Mouse (Mus musculus): ENCODE measurements around the gene Itgb4.
"Not testable (repeated sequence)": the region's sequence is repeated elsewhere in the genome, so short reads cannot be mapped to it uniquely, and the experiment has no call there.

The Itgb4 gene

DNA sequence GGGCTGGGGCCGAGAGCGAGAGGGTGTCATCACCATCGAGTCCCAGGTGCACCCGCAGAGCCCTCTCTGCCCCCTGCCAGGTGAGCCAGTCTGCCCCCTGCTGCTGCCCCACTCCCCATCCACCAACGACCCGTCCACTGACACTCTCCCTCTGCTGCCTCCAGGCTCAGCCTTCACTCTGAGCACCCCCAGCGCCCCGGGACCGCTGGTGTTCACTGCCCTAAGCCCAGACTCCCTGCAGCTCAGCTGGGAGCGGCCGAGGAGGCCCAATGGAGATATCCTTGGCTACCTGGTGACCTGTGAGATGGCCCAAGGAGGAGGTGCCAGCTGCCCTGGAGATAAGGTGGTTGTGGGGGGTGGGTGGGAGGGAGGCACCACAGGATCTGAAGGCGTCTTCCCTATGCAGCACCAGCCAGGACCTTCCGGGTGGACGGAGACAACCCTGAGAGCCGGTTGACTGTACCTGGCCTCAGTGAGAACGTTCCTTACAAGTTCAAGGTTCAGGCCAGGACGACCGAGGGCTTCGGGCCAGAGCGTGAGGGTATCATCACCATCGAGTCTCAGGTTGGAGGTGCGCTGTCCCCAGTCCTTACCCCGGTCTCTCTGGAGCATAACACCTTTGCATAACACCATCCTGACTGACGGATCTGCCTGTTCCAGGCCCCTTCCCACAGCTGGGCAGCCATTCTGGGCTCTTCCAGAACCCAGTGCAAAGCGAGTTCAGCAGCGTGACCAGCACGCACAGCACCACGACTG, 32.8 kb downstream of the Itgb4 start:
- in situ Hi-C loops (cut with MboI, MseI) = no loop called here

DNA sequence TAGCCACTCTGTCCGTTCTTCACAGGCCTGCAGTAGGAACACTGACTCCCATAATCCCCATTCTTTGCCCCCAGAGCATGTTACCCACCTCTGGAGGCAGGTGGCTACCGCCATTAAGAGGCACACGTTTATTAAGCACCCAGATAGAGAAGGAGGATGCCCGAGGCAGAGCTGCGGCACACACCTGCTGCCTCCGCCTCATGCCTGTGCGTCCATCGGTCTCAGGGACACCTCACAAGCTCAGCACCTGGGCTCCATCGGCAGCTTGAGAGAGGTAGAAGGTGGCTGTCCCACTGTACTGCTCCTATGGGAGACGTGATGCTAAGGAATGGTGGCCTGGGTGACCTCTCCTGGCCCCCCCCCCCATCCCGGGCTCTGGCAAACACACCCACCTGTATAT, 33.9 kb downstream of the Itgb4 start:
- in situ Hi-C loops (cut with MboI, MseI) = no loop called here

DNA sequence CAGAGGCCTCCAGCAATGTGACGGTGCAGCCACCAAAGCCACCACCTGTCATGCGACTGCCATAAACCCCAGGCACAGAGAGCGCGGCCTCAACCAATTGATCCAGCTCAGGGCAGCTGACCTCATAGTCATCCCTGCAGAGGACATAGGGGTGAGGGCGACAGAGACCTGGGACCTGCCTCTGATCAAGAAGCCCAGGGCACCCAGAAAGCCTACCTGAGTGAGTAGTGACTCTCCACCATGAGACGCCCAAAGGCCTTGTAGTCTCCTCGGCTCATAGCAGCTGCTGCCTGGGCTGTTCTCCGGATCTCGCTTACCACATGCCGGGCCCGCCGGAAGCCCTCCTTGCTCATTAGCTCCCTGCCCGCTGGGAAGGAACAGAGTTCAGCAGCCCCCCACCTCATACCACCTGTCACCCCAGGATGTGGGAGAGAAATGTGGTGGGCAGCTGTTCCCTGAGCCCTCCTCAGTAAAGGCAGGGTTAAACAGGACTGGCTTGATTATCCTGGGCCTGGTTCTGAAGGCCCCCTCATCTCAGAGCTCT, 34.4 kb downstream of the Itgb4 start:
- in situ Hi-C loops (cut with MboI, MseI) = no loop called here

DNA sequence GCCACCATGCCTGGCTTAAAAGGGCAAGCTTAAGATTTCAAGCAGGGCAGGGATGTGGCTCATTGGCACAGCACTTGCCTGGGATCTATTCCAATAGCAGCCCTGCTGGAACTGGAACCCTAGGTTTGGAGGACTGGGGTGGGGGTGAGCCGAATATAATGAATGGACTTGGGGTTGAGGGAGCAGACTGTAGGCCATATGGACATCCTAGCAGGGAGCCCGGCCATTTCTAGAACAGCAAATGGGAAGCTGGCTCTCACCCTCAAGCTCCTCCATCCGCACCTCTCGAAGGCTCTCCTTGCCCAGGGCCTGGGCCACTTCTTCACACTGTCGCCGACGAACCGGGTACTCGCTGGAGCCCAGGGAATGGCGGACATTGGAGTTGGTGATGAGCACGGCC, 35.2 kb downstream of the Itgb4 start:
- in situ Hi-C loops (cut with MboI, MseI) = no loop called here

DNA sequence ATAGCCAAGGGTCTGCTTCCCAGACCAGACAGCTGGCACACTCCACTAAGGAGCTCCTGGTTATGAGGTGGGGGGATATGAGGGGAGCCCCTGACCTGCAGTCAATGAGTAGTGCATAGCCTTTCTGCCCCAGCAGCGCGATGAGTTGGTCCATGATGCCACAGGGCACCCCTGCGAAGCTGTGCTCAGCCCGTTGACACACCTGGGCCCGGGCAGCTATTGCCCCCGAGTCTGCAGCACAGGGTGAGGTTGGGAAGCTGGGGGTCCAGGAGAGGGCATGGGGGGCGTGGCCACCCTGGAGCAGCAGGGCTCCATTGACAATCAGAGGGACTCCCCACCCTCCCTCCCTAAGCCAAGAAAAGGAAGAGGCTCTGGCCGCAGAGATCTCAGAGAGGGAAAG, 35.6 kb downstream of the Itgb4 start:
- in situ Hi-C loops (cut with MboI, MseI) = no loop called here

DNA sequence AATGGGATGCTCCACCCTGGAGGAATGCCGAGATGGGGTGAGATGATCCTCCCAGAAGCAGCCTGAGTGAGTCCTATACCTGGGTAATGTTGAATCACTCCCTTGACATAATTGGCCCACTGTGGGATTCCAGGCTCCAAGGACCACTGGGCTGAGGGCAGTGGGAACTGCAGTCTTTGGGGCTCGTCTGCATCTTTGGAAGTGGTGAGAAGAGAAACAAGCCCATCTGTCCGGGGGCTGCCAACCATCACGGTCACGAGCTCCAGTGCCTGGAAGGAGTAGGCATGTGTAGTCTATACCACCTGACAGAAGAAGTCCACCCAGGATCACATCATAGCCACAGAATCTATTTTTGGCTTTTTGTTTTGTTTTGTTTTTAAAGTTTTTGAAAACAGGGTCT, 36.4 kb downstream of the Itgb4 start:
- in situ Hi-C loops (cut with MboI, MseI) = no loop called here

DNA sequence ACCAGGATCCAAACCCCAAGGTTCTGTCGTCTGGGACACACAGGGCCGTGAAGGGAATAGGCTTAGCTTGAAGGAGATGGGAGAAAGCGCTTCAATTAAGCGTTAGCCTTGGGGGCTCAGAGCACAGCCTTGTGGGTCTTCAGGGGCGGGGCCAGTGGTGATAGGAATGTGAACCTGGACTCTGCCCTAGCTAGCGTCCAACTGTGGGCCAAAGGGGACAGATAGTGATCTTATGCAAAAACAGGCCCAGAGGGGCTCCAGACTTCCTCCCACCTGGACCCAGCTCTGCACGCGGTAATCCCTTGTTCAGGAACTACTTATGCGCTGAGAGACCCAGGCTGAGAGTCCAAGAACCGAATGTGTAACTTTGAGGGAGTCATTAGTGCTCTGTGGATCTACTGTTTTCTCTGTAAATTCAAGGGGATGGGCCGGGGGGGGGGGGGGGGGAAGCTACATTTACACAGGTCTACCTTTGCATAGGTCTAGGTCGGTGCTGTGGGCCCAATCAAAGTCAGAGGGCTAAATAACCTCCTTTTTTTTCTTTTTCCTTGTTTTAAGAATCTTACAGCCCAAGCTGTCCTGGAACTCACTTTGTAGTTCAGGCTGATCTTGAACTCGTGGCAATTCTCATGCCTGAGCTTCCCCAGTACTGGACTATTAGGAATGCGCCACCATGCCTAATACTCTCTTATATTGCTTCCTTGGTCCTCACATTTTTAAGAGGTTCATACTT, 37.2 kb downstream of the Itgb4 start:
- in situ Hi-C loops (cut with MboI, MseI) = no loop called here

DNA sequence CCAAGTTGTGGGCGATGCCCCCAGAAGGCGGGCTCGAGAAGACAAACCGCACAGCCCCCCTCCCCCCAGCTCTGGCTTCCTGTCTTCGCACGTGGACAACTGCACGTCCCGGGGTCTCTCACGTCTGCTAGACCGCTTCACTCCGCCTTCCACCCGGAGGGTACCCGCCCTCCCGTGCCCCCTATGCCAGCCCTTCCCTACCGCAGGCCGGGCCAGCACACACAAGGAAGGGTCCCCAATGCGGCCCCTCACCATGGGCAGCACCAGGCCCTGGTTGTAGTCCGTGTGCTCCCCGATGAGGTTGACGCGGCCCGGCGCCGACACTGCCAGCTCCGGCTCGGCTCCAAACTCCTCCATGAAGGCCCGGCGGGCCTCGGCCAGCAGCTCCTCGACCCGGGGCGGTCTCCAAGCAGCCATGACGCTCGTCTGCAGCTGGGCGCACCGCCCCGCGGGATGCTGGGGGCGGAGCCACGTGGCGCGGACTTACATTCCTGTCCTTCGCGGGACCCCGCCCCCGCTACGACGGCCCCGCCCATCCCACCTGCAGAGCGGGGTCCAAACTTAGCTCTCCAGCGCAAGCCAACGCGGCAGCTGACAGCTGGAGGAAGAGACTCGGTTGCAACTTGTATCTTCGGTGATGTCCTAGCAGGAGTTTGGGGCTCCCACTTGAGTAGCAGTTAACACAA, 37.9 kb downstream of the Itgb4 start, which contains the start of gene Galk1:
Galk1 (minus strand) TSS at position 458 of the 686 bp plus-strand sequence.
- in situ Hi-C loops (cut with MboI, MseI) = no loop called here

DNA sequence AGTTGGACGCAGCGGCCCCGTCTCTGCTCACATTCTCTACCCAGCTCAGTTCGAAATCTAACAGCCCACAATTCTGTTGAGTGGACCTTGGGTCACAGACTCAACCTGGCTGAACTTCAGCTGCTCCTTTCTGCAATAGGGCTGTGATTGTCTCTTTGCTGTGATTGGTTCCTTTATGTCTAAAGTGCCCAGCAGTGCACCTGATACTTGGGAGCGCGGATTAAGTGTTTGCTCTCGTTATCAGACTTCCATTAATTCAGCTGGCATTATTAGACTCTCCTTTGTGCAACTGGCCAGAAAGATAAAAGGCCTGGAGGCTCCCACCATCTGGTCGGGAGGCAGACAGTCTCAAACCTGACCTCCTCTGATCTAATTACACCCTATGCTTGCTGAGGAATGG, 40.3 kb downstream of the Itgb4 start:
- in situ Hi-C loops (cut with MboI, MseI) = no loop called here

DNA sequence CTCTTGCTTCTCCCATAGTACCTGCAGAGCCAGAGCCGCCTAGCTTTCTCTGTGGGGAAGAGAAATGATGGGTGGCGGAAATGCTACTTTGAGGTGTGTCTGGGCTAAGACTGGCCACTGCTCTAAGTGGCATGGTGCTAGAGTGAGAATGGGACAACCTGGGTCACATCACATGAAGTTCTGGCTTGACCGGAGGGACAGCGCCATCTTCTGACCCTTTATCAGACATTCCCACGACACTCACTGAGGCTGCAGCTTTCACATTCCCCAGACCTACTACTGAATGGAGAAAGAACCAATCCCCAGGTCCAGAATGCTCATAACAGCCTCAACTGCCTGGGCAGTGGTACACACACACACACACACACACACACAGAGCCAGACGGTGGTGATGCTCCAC, 43.6 kb downstream of the Itgb4 start:
- in situ Hi-C loops (cut with MboI, MseI) = no loop called here

DNA sequence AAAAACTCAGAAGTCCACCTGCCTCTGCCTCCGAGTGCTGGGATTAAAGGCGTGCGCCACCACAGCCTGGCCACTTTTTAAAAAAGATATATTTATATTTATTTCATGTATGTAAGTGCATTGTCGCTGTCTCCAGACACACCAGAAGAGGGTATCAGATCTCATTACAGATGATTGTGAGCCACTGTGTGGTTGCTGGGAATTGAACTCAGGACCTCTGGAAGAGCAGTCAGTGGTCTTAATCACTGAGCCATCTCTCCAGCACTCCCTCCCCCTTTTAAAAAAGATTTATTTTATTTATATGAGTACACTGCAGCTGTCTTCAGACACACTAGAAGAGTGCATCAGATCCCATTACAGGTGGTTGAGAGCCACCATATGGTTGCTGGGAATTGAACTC, 44.4 kb downstream of the Itgb4 start:
- in situ Hi-C loops (cut with MboI, MseI) = not testable (repeated sequence)

DNA sequence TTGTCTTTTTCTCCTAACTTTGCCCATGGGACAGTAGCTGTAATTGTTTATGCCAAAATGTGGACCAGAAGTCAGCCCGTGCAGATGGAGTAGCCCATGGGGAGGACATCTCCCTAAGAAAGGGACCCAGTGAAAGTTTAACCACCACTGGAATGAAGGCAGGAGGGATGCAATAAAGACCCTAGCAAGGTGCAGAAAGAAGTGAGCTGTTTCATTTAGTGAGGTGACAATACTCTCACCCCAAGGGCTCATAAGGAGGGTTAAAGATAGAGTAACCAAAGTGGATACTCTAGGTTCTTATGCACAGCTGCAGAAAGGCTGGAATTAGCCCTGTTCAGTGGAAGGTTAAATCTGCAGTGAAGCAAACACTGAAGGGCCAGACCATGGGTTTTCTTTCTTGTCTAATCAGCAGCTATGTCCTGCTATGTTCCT, 44.9 kb downstream of the Itgb4 start:
- in situ Hi-C loops (cut with MboI, MseI) = no loop called here

DNA sequence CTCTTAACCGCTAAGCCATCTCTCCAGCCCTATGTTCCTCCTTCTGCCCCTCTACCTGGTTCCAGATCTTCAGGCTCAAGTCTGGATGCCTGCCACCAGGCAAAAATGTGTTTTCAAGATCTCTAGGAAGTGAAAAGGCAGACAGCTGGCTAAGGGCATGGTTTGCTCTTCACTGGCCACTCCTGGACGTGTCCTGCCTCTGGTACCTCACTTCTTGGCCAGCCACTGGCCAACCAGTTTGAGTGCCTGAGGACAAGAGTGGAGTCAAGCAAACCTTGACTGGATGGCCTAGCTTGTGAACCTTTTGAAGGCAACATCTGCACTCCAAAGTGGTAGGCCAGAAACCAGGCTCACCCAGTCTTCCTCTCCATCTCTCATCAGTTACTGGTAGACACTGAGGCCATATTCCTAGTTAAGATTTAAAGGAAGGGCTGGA, 45.5 kb downstream of the Itgb4 start:
- in situ Hi-C loops (cut with MboI, MseI) = loop anchor here (10.0 kb wide), 3 partner anchors 415 to 1995 kb away; partner anchors contain the start of genes Gga3 (in 1 of the 2) and Mrps7 (in 1 of the 2)

DNA sequence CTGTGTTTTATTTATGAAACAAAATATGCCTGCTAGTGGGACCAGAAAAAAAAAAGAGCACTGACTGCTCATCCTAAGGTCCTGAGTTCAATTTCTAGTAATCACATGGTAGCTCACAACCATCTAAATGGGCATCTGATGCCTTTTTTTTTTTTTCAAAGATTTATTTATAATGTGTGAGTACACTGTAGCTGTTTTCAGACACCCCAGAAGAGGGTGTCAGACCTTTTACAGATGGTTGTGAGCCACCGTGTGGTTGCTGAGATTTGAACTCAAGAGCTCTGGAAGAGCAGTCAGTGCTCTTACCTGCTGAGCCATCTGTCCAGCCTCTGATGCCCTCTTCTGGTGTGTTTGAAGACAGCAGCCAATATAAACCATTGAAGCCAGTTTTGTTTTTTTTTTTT, 46.0 kb downstream of the Itgb4 start:
- in situ Hi-C loops (cut with MboI, MseI) = loop anchor here (10.0 kb wide), 3 partner anchors 416 to 1994 kb away; partner anchors contain the start of genes Gga3 (in 1 of the 2) and Mrps7 (in 1 of the 2)

DNA sequence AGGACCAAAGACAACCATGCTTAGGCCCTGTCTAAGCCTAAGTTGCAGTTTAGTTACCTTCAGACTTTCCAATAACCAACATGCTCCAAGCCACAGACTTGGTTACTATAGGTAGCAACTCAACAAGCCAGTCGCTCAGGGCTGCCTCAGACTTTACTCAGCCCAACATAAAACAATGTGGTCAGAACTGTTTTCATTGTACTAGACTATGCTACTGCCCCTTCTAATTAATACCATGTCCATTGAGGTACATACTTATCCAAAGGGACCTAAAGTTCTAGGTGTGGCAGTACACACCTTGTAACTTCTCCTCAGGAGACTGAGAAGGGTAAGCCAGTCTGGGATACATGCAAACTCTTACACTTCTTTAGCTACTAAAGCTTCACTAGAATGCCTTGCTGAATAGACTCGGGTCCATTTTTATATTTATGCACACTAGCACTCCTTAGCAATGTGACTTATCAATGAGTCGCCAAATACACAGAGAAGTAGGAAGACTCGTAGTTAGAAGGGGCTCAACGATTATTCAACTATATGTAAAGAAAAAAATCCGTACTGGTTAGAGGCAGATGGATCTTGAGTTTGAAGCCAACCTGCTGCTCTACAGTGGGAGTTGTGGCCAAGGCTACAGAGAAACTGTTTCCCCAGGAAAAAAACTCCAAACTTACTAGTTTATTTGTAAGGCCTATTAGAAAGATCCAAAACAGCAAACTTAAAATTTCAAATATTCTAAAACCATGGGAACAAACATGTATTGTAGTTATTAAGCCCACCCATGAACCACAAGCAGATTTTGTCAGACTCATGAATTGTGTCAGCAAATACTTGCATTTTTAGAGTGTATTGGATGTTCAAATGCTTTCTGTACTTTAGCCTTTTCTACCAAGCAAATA, 47.1 kb downstream of the Itgb4 start:
- in situ Hi-C loops (cut with MboI, MseI) = loop anchor here (10.0 kb wide), 3 partner anchors 417 to 1993 kb away; partner anchors contain the start of genes Gga3 (in 1 of the 2) and Mrps7 (in 1 of the 2)

DNA sequence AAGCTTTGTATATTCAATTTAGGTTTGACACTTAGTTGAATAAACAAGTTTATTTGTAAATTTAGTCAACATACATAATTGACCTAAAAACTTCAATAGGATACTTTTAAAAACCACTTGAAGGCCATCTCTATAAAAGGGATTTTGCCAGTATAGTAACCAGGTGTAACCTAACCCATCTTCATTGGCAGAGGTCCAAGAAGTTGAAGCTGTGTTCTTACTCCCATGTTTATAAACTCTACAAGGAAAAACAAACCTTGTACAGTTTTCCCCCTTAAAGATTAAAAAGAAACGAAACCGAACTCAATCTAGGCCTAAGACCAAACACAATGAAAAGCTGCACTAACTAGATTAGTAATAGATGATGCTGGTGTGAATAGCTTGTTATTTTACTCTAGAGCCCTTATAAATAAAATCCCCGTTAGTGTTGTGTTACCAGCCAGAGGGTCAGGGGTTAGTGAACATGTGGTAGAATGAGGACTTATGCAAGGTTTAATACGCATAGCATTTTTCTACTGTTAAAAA, 47.8 kb downstream of the Itgb4 start:
- in situ Hi-C loops (cut with MboI, MseI) = loop anchor here (10.0 kb wide), 3 partner anchors 418 to 1992 kb away; partner anchors contain the start of genes Gga3 (in 1 of the 2) and Mrps7 (in 1 of the 2)

DNA sequence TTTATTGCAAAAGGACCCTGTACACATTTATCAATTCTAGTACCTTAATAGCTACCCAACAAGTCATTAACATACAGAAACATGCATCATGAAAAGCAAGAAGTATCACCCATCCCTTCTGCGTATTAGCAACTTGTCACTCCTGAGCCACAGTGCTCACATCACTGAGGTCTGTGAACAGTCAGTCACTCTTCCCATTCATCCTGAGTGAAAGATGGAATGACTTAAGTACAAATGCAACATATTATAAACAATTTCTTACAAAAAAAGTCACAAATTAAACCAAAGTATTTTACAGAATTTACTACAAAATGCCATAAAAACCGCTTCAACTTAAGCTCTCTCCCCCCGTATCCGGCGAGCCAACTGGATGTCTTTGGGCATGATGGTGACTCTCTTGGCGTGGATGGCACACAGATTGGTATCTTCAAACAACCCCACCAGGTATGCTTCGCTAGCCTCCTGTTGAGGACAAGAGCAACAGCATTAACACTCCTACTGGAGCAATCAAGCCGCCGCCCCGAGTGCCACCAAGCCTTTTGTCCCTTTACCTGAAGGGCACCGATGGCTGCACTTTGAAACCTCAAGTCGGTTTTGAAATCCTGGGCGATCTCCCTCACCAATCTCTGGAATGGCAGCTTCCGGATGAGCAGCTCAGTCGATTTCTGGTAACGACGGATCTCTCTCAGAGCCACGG, 48.7 kb downstream of the Itgb4 start:
- in situ Hi-C loops (cut with MboI, MseI) = loop anchor here (10.0 kb wide), 3 partner anchors 418 to 1992 kb away; partner anchors contain the start of genes Gga3 (in 1 of the 2) and Mrps7 (in 1 of the 2)

DNA sequence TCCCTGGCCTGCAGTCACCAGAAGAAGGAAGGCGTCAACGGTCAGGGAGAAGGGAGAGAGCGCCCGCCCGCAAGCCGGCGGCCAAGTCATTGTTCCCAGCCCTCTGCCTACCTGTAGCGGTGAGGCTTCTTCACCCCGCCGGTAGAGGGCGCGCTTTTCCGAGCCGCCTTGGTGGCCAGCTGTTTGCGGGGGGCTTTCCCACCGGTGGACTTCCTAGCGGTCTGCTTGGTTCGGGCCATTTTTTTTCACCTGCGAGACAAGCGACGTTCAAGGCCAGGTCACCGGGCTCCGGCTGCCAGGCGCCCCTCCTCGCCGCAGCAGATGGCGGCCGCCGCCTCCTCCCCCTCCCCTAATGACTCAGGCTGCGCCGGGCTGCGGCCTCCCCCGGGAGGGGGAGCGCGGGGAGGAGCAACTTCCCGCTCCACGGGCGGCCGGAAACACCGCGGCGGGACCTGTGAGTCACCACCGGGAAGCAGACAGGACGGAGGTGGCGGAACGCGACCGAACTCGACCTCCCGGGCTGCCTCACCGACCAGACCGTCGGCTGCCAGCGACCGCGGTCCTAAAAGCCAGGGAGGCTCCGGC, 49.4 kb downstream of the Itgb4 start:
- in situ Hi-C loops (cut with MboI, MseI) = loop anchor here (10.0 kb wide), 3 partner anchors 419 to 1991 kb away; partner anchors contain the start of genes Gga3 (in 1 of the 2) and Mrps7 (in 1 of the 2)

DNA sequence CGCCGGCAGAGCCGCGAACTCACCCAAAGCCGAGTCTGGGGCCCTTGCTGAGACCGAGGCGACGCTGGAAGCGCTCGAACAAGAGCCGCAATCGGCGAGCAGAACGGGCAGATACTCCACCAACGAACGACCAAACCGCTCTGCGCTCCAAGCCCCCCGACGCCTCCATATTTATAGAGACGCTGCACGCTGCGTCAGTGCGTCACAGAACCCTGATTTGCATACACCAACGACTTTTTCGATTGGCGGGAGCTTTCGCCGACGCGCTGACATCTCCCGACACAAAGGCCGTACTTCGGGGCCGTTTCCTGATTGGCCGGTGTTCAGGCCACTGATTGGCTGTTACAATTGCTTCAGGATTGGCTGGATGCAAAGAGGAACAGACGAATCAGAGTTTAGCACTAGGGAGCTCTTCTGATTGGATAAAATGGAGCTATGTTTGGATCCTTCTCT, 49.9 kb downstream of the Itgb4 start:
- in situ Hi-C loops (cut with MboI, MseI) = loop anchor here (10.0 kb wide), 3 partner anchors 420 to 1990 kb away; partner anchors contain the start of genes Gga3 (in 1 of the 2) and Mrps7 (in 1 of the 2)
